Mouse (Mus musculus) mouse embryonic stem cell (cell line): ENCODE results near the gene Rbks.
"Not testable (repeated sequence)": the region's sequence is repeated elsewhere in the genome, so short reads cannot be mapped to it uniquely, and the experiment has no call there.

Experiments used
- in situ Hi-C, 2 experiments: fragments of 300-500 bp; cut with MboI; formaldehyde crosslinking; loops; 1 replicate in 1 of 2; 3 replicates in 1 of 2; pipeline ENCODE4 v1.14.3; 2019 to 2020; ENCODE audit warnings: low sequenced_read_pairs in 2 of 2, low pct_unique_long_range_greater_than_20kb in 1 of 2, mixed read lengths in 1 of 2; ENCODE audit not compliant: unreplicated experiment in 1 of 2

Rbks gene

DNA sequence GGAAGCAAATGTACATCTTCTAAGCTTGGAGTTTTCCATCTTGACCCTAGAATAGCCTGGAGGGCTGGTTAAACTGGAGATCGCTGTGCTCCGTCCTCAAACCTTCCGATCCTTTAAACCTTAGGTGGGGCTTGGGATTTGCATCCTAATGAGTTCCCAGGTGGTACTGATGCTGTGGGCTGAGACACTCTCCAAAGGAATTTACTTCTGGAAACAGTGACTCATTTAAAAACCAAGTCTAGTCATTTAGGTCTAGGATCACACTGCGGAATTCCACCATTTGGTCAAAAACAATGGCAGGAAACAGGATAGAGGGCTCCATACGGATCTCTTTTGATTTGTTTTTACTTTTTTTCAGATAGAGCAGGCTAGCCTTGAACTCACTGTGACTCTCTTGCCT lies 62.7 kb downstream of the Rbks start:
- in situ Hi-C loops, result no loop called here

GRCm38 (mm10) chr5:31634161-31634560 lies 63.3 kb downstream of the Rbks start:
- in situ Hi-C loops, result no loop called here

GRCm38 (mm10) chr5:31631169-31631568 lies 66.3 kb downstream of the Rbks start:
- in situ Hi-C loops, result not testable (repeated sequence)

GRCm38 (mm10) chr5:31630064-31630463 lies 67.4 kb downstream of the Rbks start:
- in situ Hi-C loops, result no loop called here

DNA sequence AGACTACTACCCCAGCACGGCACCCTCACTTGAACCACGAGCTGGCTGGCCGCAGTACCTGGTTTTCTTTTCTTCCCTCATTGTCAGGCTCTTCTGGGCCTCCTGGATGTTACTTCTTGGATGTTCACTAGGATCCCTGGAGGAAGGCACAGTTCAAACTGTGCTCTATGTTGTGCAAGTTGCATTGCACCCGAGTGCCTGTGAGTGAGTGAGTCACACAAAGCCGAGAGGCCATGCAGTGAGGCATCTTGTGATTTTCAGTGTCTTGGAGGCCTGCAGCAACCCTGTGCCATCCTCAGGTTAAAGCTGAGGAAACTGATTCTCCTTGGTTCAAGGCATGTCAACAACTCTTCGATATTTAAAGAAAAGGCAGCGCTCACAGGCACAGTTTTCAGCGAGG lies 68.9 kb downstream of the Rbks start:
- in situ Hi-C loops, result no loop called here

DNA sequence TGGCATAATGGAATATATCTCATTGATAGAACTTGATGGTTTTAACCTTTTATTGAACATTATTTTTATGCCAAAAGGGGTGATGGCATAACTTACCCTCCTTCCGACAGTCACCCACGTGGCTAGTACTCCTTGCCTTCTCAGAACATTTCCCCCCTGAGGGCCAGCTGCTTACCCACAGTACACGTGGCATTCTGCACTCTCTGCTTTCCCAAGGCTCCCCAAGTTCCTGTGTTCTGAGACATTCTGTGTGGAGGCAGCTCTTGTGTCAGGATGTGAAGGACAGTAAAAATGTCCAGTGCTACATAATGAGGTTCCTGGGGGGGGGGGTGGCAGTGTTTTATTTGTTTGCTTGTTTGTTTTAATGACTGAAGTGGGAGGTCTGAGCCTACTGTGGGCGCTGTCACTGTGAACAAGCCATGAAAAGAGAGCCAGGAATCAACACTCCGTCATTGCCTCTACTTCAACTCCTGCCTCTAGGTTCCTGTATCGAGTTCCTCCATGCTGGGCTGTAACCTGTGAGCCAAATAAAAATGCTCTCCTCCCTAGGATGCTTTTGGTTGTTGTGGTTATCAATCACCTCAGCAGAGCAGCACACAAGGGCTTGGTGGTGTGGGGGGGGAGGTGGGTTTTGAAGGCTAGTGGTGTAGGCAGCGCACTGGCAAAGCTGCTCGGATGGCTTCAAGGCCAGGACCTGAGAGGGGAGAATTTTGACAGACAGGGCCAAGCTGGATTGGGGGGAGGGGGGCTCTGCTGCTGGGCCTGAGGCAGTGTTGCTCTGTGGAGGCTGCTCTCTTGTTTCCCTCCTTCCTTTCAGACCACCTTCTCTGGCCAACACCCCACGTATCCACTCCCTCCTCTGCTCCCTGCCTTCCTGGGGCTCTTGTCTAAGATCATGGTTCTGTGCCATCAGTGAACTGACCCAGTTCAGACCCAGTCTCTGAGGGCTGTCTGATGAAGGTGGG lies 69.6 kb downstream of the Rbks start:
- in situ Hi-C loops, result no loop called here

DNA sequence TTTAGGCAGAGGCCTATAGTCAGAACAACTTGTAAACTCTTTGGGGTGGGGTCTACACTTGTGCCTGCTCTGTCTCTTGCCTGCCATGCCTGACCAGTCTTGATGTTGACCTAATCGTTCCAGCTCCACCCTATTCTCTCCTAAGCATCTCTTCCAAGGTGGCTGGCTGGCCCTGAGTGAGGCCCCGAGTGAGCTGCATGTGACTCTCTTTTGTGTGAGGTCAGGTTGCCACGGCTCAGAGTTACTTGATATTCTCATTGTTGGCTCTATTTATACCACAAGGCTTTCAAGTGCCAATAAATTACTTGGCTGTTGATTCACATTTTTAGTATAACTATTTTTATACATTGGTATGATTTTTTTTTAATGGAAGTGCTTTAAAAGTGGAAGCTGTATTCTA lies 70.3 kb downstream of the Rbks start:
- in situ Hi-C loops, result no loop called here

DNA sequence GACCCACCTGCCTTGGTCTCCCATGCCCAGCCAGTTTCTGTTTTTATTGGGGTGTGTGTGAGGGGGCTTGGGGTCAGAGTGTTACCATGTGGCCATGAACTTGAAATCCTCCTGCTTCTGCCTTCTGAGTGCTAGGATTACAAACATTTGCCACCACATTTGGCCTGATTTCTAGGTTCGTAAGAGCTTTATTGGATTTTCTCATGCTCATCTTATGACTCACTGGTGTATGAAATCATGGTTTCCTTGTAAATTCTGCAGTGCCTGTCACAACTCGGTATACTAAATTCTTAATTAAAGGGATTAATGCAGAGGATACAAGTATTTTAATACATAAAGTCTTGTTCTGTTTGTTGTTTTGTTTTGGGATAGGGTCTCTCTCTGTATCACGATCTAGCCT lies 77.1 kb downstream of the Rbks start:
- in situ Hi-C loops, result no loop called here

- in situ Hi-C loops, result no loop called here
These were observed 82.9 kb downstream of the Rbks start for GRCm38 (mm10) chr5:31614339-31615025.

- in situ Hi-C loops, result no loop called here
These were observed 83.6 kb downstream of the Rbks start for GRCm38 (mm10) chr5:31613852-31614286.

DNA sequence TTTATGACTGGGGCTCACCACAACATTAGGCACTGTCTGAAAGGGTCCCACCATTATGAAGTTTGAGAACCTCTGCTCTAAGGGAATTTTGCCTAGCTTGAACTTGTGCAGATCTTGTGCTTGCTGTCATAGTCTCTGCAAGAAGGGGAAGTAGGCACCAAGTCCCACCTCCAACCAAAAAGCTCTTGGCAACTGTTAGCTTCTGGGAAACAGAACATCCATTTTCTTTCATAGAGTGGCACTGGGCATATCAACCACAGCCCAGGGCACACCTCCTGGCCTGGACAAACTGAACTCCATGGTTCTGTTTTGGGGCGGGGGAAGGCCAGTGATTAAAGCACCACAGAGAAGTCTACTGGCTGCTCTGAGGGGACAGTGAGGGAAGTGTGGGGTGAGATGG lies 86.2 kb downstream of the Rbks start:
- in situ Hi-C loops, result no loop called here

DNA sequence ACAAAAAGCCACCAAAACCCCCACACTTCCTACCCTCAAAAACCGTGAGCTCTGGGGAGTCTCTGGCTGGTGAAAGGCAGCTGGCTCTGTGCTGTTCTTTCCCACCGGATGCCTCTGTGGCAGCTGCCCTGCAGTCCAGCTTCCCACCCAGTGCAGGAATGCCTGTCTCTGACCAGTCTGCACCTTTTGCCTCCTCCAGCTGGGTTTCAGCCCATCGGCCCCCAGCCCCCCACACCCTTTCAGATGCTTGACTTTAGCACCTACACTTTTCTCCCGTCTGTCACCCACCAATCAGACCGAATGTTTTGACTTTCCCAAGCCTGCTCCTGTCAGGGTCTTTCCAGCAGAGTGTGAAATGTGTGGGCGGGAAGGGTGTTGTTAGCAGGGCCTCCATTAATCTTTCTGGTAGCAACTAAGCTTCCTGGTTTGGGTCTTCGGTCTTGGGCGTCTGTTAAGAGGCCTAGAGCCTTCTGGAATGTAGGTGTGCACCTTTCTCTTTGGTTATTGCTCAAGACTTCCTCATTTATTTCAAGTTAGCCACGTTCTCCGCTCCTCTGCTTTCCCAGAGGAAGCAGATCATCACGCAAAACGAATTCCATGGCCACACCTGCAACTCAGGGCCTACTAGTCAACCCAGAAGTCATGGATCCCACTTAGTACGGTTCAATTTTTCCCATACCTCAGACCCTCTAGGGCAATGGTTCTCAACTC lies 86.9 kb downstream of the Rbks start:
- in situ Hi-C loops, result no loop called here

- in situ Hi-C loops, result loop anchor here in 1 of 2 experiments (10.0 kb wide), 1 partner anchor 529 kb away; the partner anchor contains the start of gene Fosl2
These were observed 91.3 kb downstream of the Rbks start for GRCm38 (mm10) chr5:31606151-31606550.

DNA sequence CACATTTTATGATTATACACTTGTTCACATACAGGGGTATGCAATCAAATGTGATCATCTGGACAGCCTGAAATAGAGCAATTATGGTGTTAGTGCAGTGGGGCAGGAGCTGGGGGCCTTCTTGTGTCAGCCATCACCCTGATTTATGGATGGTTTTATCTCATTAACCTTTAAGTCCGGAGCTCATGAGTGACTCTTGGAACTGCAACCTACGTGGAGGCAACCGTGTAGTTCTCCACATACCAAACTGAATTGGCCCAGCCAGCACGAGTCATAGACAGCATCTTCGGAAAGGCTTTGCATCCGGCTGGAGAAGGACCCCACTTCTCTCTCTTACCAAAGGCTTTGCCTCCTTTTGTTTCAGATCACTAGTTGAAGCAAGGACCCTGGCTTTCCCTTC lies 93.7 kb downstream of the Rbks start:
- in situ Hi-C loops, result loop anchor here (5.0 to 10.0 kb wide), 2 partner anchors 531 to 594 kb away; partner anchors contain the start of gene Fosl2 (in 1 of the 2)

- in situ Hi-C loops, result loop anchor here (5.0 to 10.0 kb wide), 2 partner anchors 532 to 595 kb away; partner anchors contain the start of gene Fosl2 (in 1 of the 2)
These were observed 95.0 kb downstream of the Rbks start for GRCm38 (mm10) chr5:31602377-31602776.

DNA sequence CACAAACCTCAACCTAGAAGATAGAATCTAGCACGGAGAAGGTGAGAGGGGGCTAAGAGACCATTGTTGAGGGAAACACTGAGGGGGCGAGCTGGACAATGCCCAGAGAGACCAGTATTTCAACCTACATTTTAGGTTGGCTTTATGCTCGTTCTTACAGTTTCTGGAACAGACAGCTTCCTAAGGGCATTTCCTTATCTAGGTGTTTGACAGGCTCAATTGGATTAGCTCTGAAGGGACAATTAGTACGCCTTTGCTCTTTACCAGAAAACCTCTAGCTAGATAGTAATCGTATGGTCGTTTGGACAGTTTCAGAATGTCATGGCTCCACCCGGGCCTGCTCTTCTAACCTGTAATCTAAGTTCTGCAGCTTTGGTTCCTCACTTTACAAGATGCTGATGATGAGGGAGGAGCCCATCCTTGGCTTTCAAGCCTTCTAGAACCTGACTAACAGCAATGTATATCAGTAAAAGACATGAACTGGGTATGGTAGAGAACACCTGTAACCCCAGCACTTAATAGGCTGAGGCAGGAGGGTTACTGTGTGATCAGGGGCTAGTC lies 96.2 kb downstream of the Rbks start:
- in situ Hi-C loops, result loop anchor here (5.0 to 10.0 kb wide), 2 partner anchors 534 to 596 kb away; partner anchors contain the start of gene Fosl2 (in 1 of the 2)

DNA sequence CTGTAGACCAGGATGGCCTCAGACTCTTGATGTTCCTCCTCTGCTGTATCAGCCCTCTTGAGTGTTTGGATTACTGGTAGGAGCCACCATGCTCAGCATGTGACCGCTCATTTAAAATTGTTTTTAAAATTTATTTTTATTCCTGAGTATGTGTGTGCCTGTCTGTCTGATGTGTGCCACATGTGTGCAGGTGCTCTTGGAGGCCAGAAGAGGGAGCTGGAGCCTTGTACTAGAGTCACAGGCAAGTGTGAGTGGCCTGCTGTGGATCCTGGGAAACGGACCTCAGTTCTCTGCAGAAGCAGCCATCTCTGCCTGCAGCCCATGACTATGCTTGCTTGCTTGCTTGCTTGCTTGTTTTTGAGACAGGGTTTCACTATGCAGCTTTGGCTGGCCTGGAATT lies 98.3 kb downstream of the Rbks start:
- in situ Hi-C loops, result loop anchor here (5.0 to 10.0 kb wide), 3 partner anchors 98 to 598 kb away; partner anchors contain the start of genes Babam2 (in 1 of the 2) and Rbks (in 1 of the 2)

DNA sequence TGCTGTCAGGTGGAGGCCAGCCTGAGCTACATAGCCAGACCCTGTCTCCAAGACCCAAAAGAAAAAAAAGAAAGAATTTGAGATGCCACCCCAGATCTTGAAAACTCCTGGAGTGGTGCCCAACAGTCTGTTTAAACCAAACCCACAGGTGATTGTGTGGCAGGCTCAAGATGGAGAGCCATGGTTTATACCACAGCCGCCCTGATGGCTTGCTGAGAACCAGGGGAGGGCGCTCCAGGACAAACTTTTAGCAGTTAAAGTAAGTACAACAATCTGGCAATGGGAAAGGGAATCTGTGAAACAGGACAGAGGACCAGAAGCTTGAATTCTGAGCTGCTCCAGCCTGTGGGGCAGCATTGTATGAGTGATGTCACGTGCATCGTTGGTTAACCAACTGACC lies 98.8 kb downstream of the Rbks start:
- in situ Hi-C loops, result loop anchor here (5.0 to 10.0 kb wide), 3 partner anchors 99 to 599 kb away; partner anchors contain the start of genes Babam2 (in 1 of the 2) and Rbks (in 1 of the 2)
